8 mouse cellular contexts compared by ENCODE assay signal in the genomic region with DNA sequence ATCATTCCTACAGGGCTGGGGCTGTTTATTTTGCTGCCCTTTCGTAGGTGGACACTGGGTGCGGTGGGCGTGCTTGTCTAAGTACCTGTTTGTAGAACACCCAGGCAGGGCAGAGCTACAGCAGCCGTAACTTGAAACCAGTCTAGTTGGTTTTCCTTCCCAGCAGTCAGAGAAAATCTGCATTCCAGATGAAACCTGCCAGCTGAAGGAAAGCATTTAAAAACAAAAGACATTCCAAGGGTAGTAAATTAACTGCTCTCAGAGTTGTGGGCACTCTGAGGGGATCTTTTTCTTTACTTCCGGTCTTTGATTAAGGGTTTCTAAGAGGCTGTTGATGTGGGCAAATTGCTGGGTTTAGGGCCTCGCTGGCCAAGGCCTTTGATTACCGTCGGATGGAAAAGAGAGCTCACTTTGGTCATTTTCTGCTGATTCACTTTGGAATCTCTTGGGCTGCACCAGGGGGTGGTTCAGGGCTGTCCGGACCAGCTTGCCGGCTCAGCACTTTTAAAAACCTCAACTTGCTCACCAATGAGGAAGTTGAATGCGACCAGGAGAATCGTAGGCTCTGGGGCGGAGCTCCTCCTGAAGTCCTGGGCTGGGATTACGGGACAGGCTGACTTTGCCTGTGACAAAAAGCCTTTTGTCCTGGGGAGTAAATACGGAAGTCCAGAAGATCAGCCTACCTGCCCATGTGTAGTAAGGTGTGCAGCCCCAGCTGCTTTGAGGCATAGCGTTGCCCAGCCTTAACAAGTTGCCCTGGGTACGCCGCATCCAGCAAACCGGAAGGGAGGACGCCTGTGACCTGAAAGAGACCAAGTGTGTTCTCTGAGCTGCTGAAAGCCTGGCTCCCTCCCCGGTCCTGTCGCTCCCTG.
DNase-seq lines count a peak whose midpoint lies in the region; ATAC-seq and TF ChIP-seq lines count a peak whose summit lies in the region.

No protein-coding gene starts in this region.

- no peaks in the 10 kb centered on the region for H3K9me3 ChIP-seq in forebrain, embryonic 10.5 days
- H3K9me3 ChIP-seq in stomach, embryonic 16.5 days (replicated peaks; ENCODE audit: control insufficient read depth, low read length) = no peaks in the 10 kb centered on the region

- H3K4me2 ChIP-seq in stomach, embryonic 16.5 days (ENCODE audit: low read depth, low read length) = peak overlapping the region; percentile 62

- no peak overlapping the region for H3K27ac ChIP-seq in thymus, adult 2 months (ENCODE audit: control insufficient read depth, insufficient read depth, low read length)
- peak overlapping the region; percentile 73 for H3K27ac ChIP-seq in forebrain, embryonic 10.5 days
- peak overlapping the region; percentile 79 for H3K27ac ChIP-seq in stomach, embryonic 16.5 days (ENCODE audit: low read length)

- peak overlapping the region; percentile 18; the same call in 1 of the 2 replicates for H3K4me3 ChIP-seq in thymus, adult 2 months (ENCODE audit: control insufficient read depth, insufficient read depth, low read length)
- peak overlapping the region; percentile 42 for H3K4me3 ChIP-seq in forebrain, embryonic 10.5 days
- peak overlapping the region; percentile 40 for H3K4me3 ChIP-seq in stomach, embryonic 16.5 days (replicated peaks; ENCODE audit: low read length)

- no peaks in the 10 kb centered on the region for H3K36me3 ChIP-seq in thymus, adult 2 months (ENCODE audit: control insufficient read depth, insufficient read depth, low read length)
- H3K36me3 ChIP-seq in forebrain, embryonic 10.5 days (replicated peaks) = no peaks in the 10 kb centered on the region
- H3K36me3 ChIP-seq in stomach, embryonic 16.5 days (ENCODE audit: control insufficient read depth, insufficient read depth, low read length) = no peaks in the 10 kb centered on the region

- ATAC-seq in stomach, embryonic 16.5 days (ENCODE audit: insufficient read depth, low FRiP score) = peak; percentile 93
- no peak for ATAC-seq in activated CD4-positive, CD25-positive, alpha-beta regulatory T cell, adult 4 months

- DNase-seq in thymus, adult 2 months = no peak
- no peak for DNase-seq in thymus, adult 18-20 months
- DNase-seq in forebrain, embryonic 10.5 days (ENCODE audit: extremely low spot score, low spot score) = peak; percentile 37
- peak; percentile 31 to 56 for DNase-seq in heart, postnatal 36 days
- peak; percentile 93 for DNase-seq in large intestine, adult 2 months (ENCODE audit: low read depth, low spot score)
- DNase-seq in mesoderm, embryonic 11.5 days (ENCODE audit: low read depth, low spot score) = peak; percentile 61

- no peaks in the 10 kb centered on the region; the same call in 1 of the 2 replicates for H3K27me3 ChIP-seq in thymus, adult 2 months (ENCODE audit: control insufficient read depth, insufficient read depth, low read length)
- peaks cover 18% of the 10 kb centered on the region for H3K27me3 ChIP-seq in forebrain, embryonic 10.5 days (ENCODE audit: poor library complexity, severe bottlenecking)
- no peaks in the 10 kb centered on the region for H3K27me3 ChIP-seq in stomach, embryonic 16.5 days (ENCODE audit: control insufficient read depth, insufficient read depth, low read length)

- H3K4me1 ChIP-seq in thymus, adult 2 months (replicated peaks; ENCODE audit: control insufficient read depth, insufficient read depth, low read length) = no peaks in the 10 kb centered on the region
- H3K4me1 ChIP-seq in forebrain, embryonic 10.5 days = peaks cover 34% of the 10 kb centered on the region
- no peaks in the 10 kb centered on the region; the same call in 1 of the 2 replicates for H3K4me1 ChIP-seq in stomach, embryonic 16.5 days (ENCODE audit: control insufficient read depth, insufficient read depth, low read length)

- H3K9ac ChIP-seq in stomach, embryonic 16.5 days (ENCODE audit: low read length) = peak overlapping the region; percentile 56

- WGBS in thymus, adult 2 months = 14% methylated on average over 22 of the region's 22 CpGs
- 12% methylated on average over 22 of the region's 22 CpGs for WGBS in forebrain, embryonic 10.5 days
- WGBS in large intestine, adult 2 months = 6% methylated on average over 22 of the region's 22 CpGs
- 11% methylated on average over 22 of the region's 22 CpGs for WGBS in stomach, embryonic 16.5 days

- intact Hi-C loops in heart, postnatal 36 days (cut with DNase I) = no loop called here

- no peak for TF ChIP-seq CTCF in thymus, adult 2 months (IDR thresholded peaks at IDR 0.05; ENCODE audit: borderline replicate concordance, control insufficient read depth, extremely low read depth, insufficient read depth, low read length, poor library complexity)

- TF ChIP-seq POLR2A in thymus, adult 2 months (IDR thresholded peaks at IDR 0.05; ENCODE audit: control insufficient read depth, extremely low read depth, insufficient read depth, low read length, poor library complexity) = no peak

Comparison
In these comparisons a context has a peak if more than half of its experiments do, and no peak if none do; other contexts are left out.
1. DNase-seq: peak in forebrain, embryonic 10.5 days (single experiment), heart, postnatal 36 days (2 of 2), large intestine, adult 2 months (single experiment) and mesoderm, embryonic 11.5 days (single experiment); none in thymus, adult 2 months (single experiment) and thymus, adult 18-20 months (0 of 2).
2. Peak in every context shown above with its lines, with median percentiles within 50 percentile points of each other: H3K4me3 ChIP-seq.